Comparison of ENCODE assay signal across 26 mouse cellular contexts in the genomic region with DNA sequence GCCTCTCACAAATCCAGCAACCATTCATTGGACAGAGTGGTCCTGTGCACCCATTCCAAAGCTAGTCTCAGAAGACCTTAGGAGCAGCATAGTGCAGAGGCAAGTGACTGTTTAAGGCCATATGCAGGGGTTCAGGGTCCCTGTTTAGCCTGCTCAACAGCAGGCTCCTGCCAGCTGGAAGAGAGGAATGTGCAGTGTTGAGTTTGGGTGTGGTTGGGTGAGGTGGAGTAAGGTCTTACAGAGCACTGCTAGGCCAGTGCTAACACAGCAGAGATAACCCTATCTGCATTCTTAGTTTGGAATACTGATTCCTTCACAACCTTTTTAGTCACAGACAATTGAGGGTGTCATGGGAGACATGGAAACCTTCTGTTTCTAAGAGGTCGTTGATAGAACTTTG.
DNase-seq lines count a peak whose midpoint lies in the region; ATAC-seq and TF ChIP-seq lines count a peak whose summit lies in the region.
"Had no signal": no experiment of that assay in that cellular context is flagged by ENCODE, and none has a peak within 500 bp of the region (broad histone marks: within the 10 kb centered on the region; RNA-seq: fewer than 3 reads in every experiment).

No protein-coding gene starts in this region.

- intact Hi-C loops in heart, postnatal 10 days (cut with DNase I) = no loop called here

- no peaks in the 10 kb centered on the region for H3K36me3 ChIP-seq in heart, embryonic 11.5 days (ENCODE audit: control insufficient read depth, insufficient read depth, low read length)
- no peaks in the 10 kb centered on the region for H3K36me3 ChIP-seq in intestine, embryonic 14.5 days (ENCODE audit: control insufficient read depth, insufficient read depth, low read length)
- no peaks in the 10 kb centered on the region for H3K36me3 ChIP-seq in intestine, postnatal 0 days (ENCODE audit: control insufficient read depth, insufficient read depth)
- no peaks in the 10 kb centered on the region for H3K36me3 ChIP-seq in stomach, embryonic 15.5 days
- no peaks in the 10 kb centered on the region for H3K36me3 ChIP-seq in midbrain, postnatal 0 days (ENCODE audit: insufficient read depth, low read length)
- no peaks in the 10 kb centered on the region for H3K36me3 ChIP-seq in forebrain, embryonic 15.5 days
- H3K36me3 ChIP-seq: embryonic facial prominence, embryonic 12.5 days; embryonic facial prominence, embryonic 15.5 days; forebrain, embryonic 12.5 days; hindbrain, embryonic 10.5 days; hindbrain, embryonic 13.5 days had no signal

- WGBS in heart, embryonic 11.5 days (ENCODE audit: insufficient replicate concordance) = 39% methylated on average over 1 of the region's 1 CpGs
- 53% methylated on average over 1 of the region's 1 CpGs for WGBS in intestine, embryonic 14.5 days
- 31% methylated on average over 1 of the region's 1 CpGs for WGBS in intestine, postnatal 0 days
- WGBS in stomach, embryonic 15.5 days = 64% methylated on average over 1 of the region's 1 CpGs
- WGBS in midbrain, postnatal 0 days = 81% methylated on average over 1 of the region's 1 CpGs
- WGBS in forebrain, embryonic 15.5 days = 86% methylated on average over 1 of the region's 1 CpGs

- peaks cover 14% of the 10 kb centered on the region for H3K4me1 ChIP-seq in heart, embryonic 11.5 days (ENCODE audit: control insufficient read depth, insufficient read depth, low read length)
- peaks cover 3% of the 10 kb centered on the region; the same call in 1 of the 2 replicates for H3K4me1 ChIP-seq in intestine, embryonic 14.5 days (replicated peaks; ENCODE audit: control insufficient read depth, insufficient read depth, low read length)
- H3K4me1 ChIP-seq in intestine, postnatal 0 days (replicated peaks; ENCODE audit: control insufficient read depth, insufficient read depth, low read length) = no peaks in the 10 kb centered on the region
- H3K4me1 ChIP-seq in stomach, embryonic 15.5 days = no peaks in the 10 kb centered on the region
- no peaks in the 10 kb centered on the region for H3K4me1 ChIP-seq in midbrain, postnatal 0 days (ENCODE audit: insufficient read depth, low read length)
- H3K4me1 ChIP-seq in forebrain, embryonic 15.5 days = peaks cover 8% of the 10 kb centered on the region; the same call in 1 of the 2 replicates
- H3K4me1 ChIP-seq: embryonic facial prominence, embryonic 12.5 days; embryonic facial prominence, embryonic 15.5 days; hindbrain, embryonic 10.5 days had no signal

- no peaks in the 10 kb centered on the region for H3K9me3 ChIP-seq in heart, embryonic 11.5 days (replicated peaks; ENCODE audit: control insufficient read depth, low read length)
- H3K9me3 ChIP-seq in intestine, embryonic 14.5 days (ENCODE audit: control insufficient read depth, low read length) = no peaks in the 10 kb centered on the region; the same call in 1 of the 2 replicates
- H3K9me3 ChIP-seq in intestine, postnatal 0 days (ENCODE audit: control insufficient read depth) = no peaks in the 10 kb centered on the region
- no peaks in the 10 kb centered on the region for H3K9me3 ChIP-seq in stomach, embryonic 15.5 days
- no peaks in the 10 kb centered on the region for H3K9me3 ChIP-seq in midbrain, postnatal 0 days (ENCODE audit: low read length)
- H3K9me3 ChIP-seq in forebrain, embryonic 15.5 days = no peaks in the 10 kb centered on the region
- H3K9me3 ChIP-seq: embryonic facial prominence, embryonic 12.5 days; embryonic facial prominence, embryonic 15.5 days; forebrain, embryonic 12.5 days; hindbrain, embryonic 10.5 days; hindbrain, embryonic 13.5 days had no signal

- H3K4me3 ChIP-seq in heart, embryonic 11.5 days (ENCODE audit: low read depth, low read length) = no peak overlapping the region
- no peak overlapping the region for H3K4me3 ChIP-seq in intestine, embryonic 14.5 days (ENCODE audit: low read depth, low read length)
- no peak overlapping the region for H3K4me3 ChIP-seq in intestine, postnatal 0 days (ENCODE audit: low read depth, low read length)
- no peak overlapping the region for H3K4me3 ChIP-seq in stomach, embryonic 15.5 days (replicated peaks)
- no peak overlapping the region for H3K4me3 ChIP-seq in midbrain, postnatal 0 days (ENCODE audit: low read depth, low read length)
- H3K4me3 ChIP-seq in forebrain, embryonic 15.5 days = no peak overlapping the region
- H3K4me3 ChIP-seq: embryonic facial prominence, embryonic 12.5 days; embryonic facial prominence, embryonic 15.5 days; forebrain, embryonic 12.5 days; hindbrain, embryonic 10.5 days; hindbrain, embryonic 13.5 days had no signal

- no peak for TF ChIP-seq CTCF in intestine, postnatal 0 days (IDR thresholded peaks at IDR 0.05; ENCODE audit: low read depth)
- TF ChIP-seq CTCF in midbrain, postnatal 0 days (IDR thresholded peaks at IDR 0.05) = no peak

- no peak for DNase-seq in heart, postnatal 10 days
- DNase-seq in intestine, embryonic 14.5 days (ENCODE audit: low spot score) = no peak
- DNase-seq in midbrain, postnatal 0 days (ENCODE audit: low spot score) = no peak
- DNase-seq: adrenal gland, adult 2 months; adrenal gland, postnatal 14 days; B cell, adult 2 months; cerebellum, adult 11 months; cerebellum, adult 2 months; cerebellum, adult 9-11 months; cerebellum, postnatal 25 days; gastrocnemius, postnatal 10 days; gastrocnemius, postnatal 36 days; heart, postnatal 36 days; kidney, adult 18-20 months had no signal

- H3K27me3 ChIP-seq in heart, embryonic 11.5 days (ENCODE audit: control insufficient read depth, insufficient read depth, low read length) = no peaks in the 10 kb centered on the region
- H3K27me3 ChIP-seq in intestine, embryonic 14.5 days (replicated peaks; ENCODE audit: control insufficient read depth, insufficient read depth, low read length) = no peaks in the 10 kb centered on the region
- no peaks in the 10 kb centered on the region for H3K27me3 ChIP-seq in intestine, postnatal 0 days (replicated peaks; ENCODE audit: control insufficient read depth, insufficient read depth, low read length)
- H3K27me3 ChIP-seq in stomach, embryonic 15.5 days (replicated peaks) = no peaks in the 10 kb centered on the region
- H3K27me3 ChIP-seq in midbrain, postnatal 0 days (ENCODE audit: insufficient read depth, low read length) = no peaks in the 10 kb centered on the region
- no peaks in the 10 kb centered on the region for H3K27me3 ChIP-seq in forebrain, embryonic 15.5 days
- H3K27me3 ChIP-seq: CH12.LX; embryonic facial prominence, embryonic 12.5 days; embryonic facial prominence, embryonic 15.5 days; forebrain, embryonic 12.5 days; hindbrain, embryonic 13.5 days had no signal

- peak overlapping the region; percentile 12; the same call in 1 of the 2 replicates for H3K4me2 ChIP-seq in heart, embryonic 11.5 days
- H3K4me2 ChIP-seq in intestine, embryonic 14.5 days (ENCODE audit: low read length) = no peak overlapping the region
- no peak overlapping the region for H3K4me2 ChIP-seq in intestine, postnatal 0 days (replicated peaks; ENCODE audit: low read depth)
- H3K4me2 ChIP-seq in stomach, embryonic 15.5 days = no peak overlapping the region
- no peak overlapping the region for H3K4me2 ChIP-seq in midbrain, postnatal 0 days (ENCODE audit: low read depth, low read length, poor library complexity, severe bottlenecking)
- H3K4me2 ChIP-seq in forebrain, embryonic 15.5 days (replicated peaks) = no peak overlapping the region
- H3K4me2 ChIP-seq: embryonic facial prominence, embryonic 12.5 days; embryonic facial prominence, embryonic 15.5 days; forebrain, embryonic 12.5 days; hindbrain, embryonic 13.5 days had no signal

- peak overlapping the region; percentile 37; the same call in 1 of the 2 replicates for H3K27ac ChIP-seq in heart, embryonic 11.5 days (ENCODE audit: low read depth, low read length)
- H3K27ac ChIP-seq in intestine, embryonic 14.5 days (ENCODE audit: low read depth) = no peak overlapping the region
- no peak overlapping the region for H3K27ac ChIP-seq in intestine, postnatal 0 days (ENCODE audit: low read depth, low read length)
- H3K27ac ChIP-seq in stomach, embryonic 15.5 days = no peak overlapping the region
- H3K27ac ChIP-seq in midbrain, postnatal 0 days (ENCODE audit: low read depth, low read length) = no peak overlapping the region
- no peak overlapping the region for H3K27ac ChIP-seq in forebrain, embryonic 15.5 days (replicated peaks)
- H3K27ac ChIP-seq: embryonic facial prominence, embryonic 12.5 days; embryonic facial prominence, embryonic 15.5 days; forebrain, embryonic 12.5 days; hindbrain, embryonic 10.5 days; hindbrain, embryonic 13.5 days had no signal

- no peak overlapping the region for H3K9ac ChIP-seq in heart, embryonic 11.5 days (ENCODE audit: low read depth, low read length)
- H3K9ac ChIP-seq in intestine, embryonic 14.5 days (ENCODE audit: low read length) = no peak overlapping the region
- H3K9ac ChIP-seq in intestine, postnatal 0 days (ENCODE audit: low read depth, low read length) = no peak overlapping the region
- H3K9ac ChIP-seq in stomach, embryonic 15.5 days = no peak overlapping the region
- H3K9ac ChIP-seq in midbrain, postnatal 0 days (replicated peaks; ENCODE audit: low read length, poor library complexity, severe bottlenecking) = no peak overlapping the region
- no peak overlapping the region for H3K9ac ChIP-seq in forebrain, embryonic 15.5 days (replicated peaks)
- H3K9ac ChIP-seq: embryonic facial prominence, embryonic 12.5 days; embryonic facial prominence, embryonic 15.5 days; forebrain, embryonic 12.5 days; hindbrain, embryonic 13.5 days had no signal

- ATAC-seq in heart, embryonic 11.5 days (replicated peaks; ENCODE audit: insufficient number of reproducible peaks, low FRiP score, low TSS enrichment) = no peak
- ATAC-seq in intestine, embryonic 14.5 days (replicated peaks; ENCODE audit: low FRiP score, low TSS enrichment, low read depth) = peak; percentile 62; the same call in 1 of the 2 replicates
- ATAC-seq in intestine, postnatal 0 days = no peak
- ATAC-seq in stomach, embryonic 15.5 days (ENCODE audit: insufficient read depth, low FRiP score, low read depth) = peak; percentile 79
- no peak for ATAC-seq in midbrain, postnatal 0 days (ENCODE audit: low FRiP score)
- no peak for ATAC-seq in forebrain, embryonic 15.5 days (replicated peaks)
- ATAC-seq: forebrain, embryonic 16.5 days; hindbrain, embryonic 16.5 days had no signal

Comparison
In these comparisons a context has a peak if more than half of its experiments do, and no peak if none do; other contexts are left out.
1. ATAC-seq: peak in intestine, embryonic 14.5 days (single experiment) and stomach, embryonic 15.5 days (single experiment); none in heart, embryonic 11.5 days (single experiment), intestine, postnatal 0 days (single experiment), midbrain, postnatal 0 days (single experiment) and forebrain, embryonic 15.5 days (single experiment).